Mouse (Mus musculus): ENCODE measurements around the gene Nfat5. TPM values are rescaled to one million over a fixed set of nuclear protein-coding genes. Genes with fewer than 3 reads are reported as not detected.

Gene Nfat5
- polyA plus RNA-seq, 1 experiment: 65.0 TPM

DNA sequence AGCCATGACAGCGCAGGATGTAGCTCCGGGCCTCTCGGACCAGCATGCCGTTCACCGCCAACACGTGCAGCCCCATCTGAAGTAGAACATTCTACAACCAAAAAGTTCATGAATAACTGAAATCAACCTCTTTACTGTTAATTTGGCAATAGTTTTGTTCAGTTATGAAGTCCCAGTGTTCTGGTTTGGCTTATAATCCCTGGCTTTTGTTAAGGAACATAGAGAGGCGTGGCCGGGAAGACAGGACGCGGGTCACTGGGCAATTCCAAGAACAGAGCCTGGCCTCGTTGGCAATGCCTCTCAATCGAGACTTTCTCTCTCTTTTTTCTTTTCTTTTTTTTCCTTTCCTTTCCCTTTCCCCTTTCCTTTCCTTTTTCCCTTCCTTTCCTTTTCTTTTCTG lies 123.7 kb downstream of the Nfat5 start:
- Histone ChIP-seq H3K9me3 (replicated peaks; ENCODE audit: control insufficient read depth, insufficient read depth, low read length, poor library complexity, severe bottlenecking) (no peaks in the 10 kb centered on the region), H3K4me3 (ENCODE audit: low read depth, low read length) (no peak overlapping the region), H3K9ac (ENCODE audit: low read depth, poor library complexity, severe bottlenecking) (no peak overlapping the region), H3K27me3 (ENCODE audit: control insufficient read depth, insufficient read depth, low read length, poor library complexity, severe bottlenecking) (no peaks in the 10 kb centered on the region), H3K4me1 (ENCODE audit: control insufficient read depth, insufficient read depth, low read length) (peaks cover 5% of the 10 kb centered on the region), H3K36me3 (ENCODE audit: control insufficient read depth, insufficient read depth, low read length, poor library complexity, severe bottlenecking) (peaks cover 93% of the 10 kb centered on the region), H3K27ac (ENCODE audit: insufficient read depth, low read length) (peak overlapping the region; percentile 20; the same call in 1 of the 2 replicates)
- TF ChIP-seq CTCF (IDR thresholded peaks at IDR 0.05; ENCODE audit: low read depth, low read length) (no peak), EP300 (IDR thresholded peaks at IDR 0.05; ENCODE audit: insufficient read depth, low read depth, low read length) (no peak), POLR2A (IDR thresholded peaks at IDR 0.05; ENCODE audit: insufficient read depth, low read length) (no peak)

DNA sequence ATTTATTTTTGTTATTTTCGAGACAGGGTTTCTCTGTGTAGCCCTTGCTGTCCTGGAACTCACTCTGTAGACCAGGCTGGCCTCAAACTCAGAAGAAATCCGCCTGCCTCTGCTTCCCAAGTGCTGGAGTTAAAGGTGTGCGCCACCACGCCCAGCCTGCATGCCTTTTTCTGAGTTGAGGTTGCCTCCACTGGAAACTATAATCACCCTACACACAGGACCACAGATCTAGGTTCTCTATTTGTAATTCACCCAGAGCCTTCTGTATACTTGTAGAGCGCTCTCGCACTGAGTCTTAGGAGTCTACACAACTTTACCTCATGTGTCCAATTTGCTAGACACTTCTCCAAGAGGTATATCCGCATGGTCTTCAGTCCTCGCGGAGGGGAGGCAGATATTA lies 130.9 kb downstream of the Nfat5 start:
- TF ChIP-seq POLR2A (IDR thresholded peaks at IDR 0.05; ENCODE audit: insufficient read depth, low read length) (no peak), EP300 (IDR thresholded peaks at IDR 0.05; ENCODE audit: insufficient read depth, low read depth, low read length) (no peak), CTCF (IDR thresholded peaks at IDR 0.05; ENCODE audit: low read depth, low read length) (no peak)
- peaks cover 2% of the 10 kb centered on the region for H3K4me1 ChIP-seq (ENCODE audit: control insufficient read depth, insufficient read depth, low read length)
- H3K27me3 ChIP-seq (ENCODE audit: control insufficient read depth, insufficient read depth, low read length, poor library complexity, severe bottlenecking): no peaks in the 10 kb centered on the region
- peak overlapping the region; percentile 83 for H3K9ac ChIP-seq (ENCODE audit: low read depth, poor library complexity, severe bottlenecking)
- H3K9me3 ChIP-seq (replicated peaks; ENCODE audit: control insufficient read depth, insufficient read depth, low read length, poor library complexity, severe bottlenecking): no peaks in the 10 kb centered on the region; the same call in 1 of the 2 replicates
- H3K4me3 ChIP-seq (ENCODE audit: low read depth, low read length): peak overlapping the region; percentile 77
- no peak overlapping the region for H3K27ac ChIP-seq (ENCODE audit: insufficient read depth, low read length)
- H3K36me3 ChIP-seq (ENCODE audit: control insufficient read depth, insufficient read depth, low read length, poor library complexity, severe bottlenecking): peaks cover 40% of the 10 kb centered on the region

DNA sequence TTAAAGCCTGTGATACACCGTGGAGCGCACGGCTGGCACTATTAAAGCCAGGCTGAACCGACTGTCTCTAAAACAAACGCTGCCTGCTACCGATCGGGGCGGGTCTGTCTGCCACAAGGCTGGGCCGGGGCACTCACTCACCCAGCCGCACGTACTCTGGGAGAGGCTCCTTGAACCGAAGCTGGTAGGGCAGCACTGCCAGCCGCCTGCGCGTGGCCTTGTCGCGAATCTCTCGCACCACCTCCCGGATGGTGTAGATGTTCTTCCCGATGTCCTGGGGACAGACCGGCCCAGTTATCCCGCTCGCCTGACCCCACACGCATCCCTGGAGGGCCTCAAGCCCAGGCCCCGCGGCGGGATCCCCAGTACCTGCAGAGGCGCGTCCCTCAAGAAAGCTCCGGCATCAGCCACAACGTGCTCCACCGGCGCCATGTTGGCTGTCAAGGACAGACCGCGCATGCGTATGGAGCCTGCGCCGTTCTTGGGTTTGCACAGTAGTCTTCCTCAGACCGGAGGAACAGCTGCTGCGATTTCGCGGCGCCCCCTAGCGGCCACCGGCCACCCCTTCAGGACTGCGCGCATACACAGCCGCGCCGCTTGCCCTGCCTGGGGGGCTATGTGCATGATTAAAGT lies 131.4 kb downstream of the Nfat5 start, which contains the start of gene Nob1:
Gene Nob1, minus strand, starts transcription at position 455 of the 633 bp plus-strand sequence.
- Histone ChIP-seq H3K9me3 (replicated peaks; ENCODE audit: control insufficient read depth, insufficient read depth, low read length, poor library complexity, severe bottlenecking) (no peaks in the 10 kb centered on the region; the same call in 1 of the 2 replicates), H3K9ac (ENCODE audit: low read depth, poor library complexity, severe bottlenecking) (peak within 1 kb of the TSS; percentile 83), H3K27ac (ENCODE audit: insufficient read depth, low read length) (no peak within 1 kb of the TSS), H3K36me3 (ENCODE audit: control insufficient read depth, insufficient read depth, low read length, poor library complexity, severe bottlenecking) (peaks cover 34% of the 10 kb centered on the region), H3K4me3 (ENCODE audit: low read depth, low read length) (peak within 1 kb of the TSS; percentile 77), H3K27me3 (ENCODE audit: control insufficient read depth, insufficient read depth, low read length, poor library complexity, severe bottlenecking) (no peaks in the 10 kb centered on the region), H3K4me1 (ENCODE audit: control insufficient read depth, insufficient read depth, low read length) (peaks cover 2% of the 10 kb centered on the region)
- peak; percentile 74 for TF ChIP-seq POLR2A (IDR thresholded peaks at IDR 0.05; ENCODE audit: insufficient read depth, low read length)
- TF ChIP-seq CTCF (IDR thresholded peaks at IDR 0.05; ENCODE audit: low read depth, low read length): peak; percentile 89
- TF ChIP-seq EP300 (IDR thresholded peaks at IDR 0.05; ENCODE audit: insufficient read depth, low read depth, low read length): peak; percentile 65; the same call in 1 of the 2 replicates

DNA sequence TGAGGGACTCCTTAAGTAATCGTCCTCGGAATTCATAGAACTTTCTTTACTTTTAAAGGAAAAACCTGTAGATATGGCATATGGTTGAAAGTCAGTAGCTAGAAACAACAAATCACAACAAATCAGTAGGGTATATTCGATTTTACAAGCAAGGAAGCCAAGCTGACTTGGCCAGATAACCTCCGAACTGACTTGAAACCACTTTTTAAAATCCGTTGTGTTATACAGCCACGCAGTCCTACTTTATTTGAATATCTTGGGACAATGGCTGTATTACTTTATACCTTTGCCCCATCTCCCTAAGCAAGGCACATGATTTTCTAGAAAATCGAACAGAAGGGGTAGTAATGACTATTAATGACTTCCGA lies 131.9 kb downstream of the Nfat5 start:
- Histone ChIP-seq H3K36me3 (ENCODE audit: control insufficient read depth, insufficient read depth, low read length, poor library complexity, severe bottlenecking) (peaks cover 29% of the 10 kb centered on the region), H3K9me3 (replicated peaks; ENCODE audit: control insufficient read depth, insufficient read depth, low read length, poor library complexity, severe bottlenecking) (no peaks in the 10 kb centered on the region; the same call in 1 of the 2 replicates), H3K4me3 (ENCODE audit: low read depth, low read length) (no peak overlapping the region), H3K9ac (ENCODE audit: low read depth, poor library complexity, severe bottlenecking) (peak overlapping the region; percentile 33), H3K27ac (ENCODE audit: insufficient read depth, low read length) (no peak overlapping the region), H3K4me1 (ENCODE audit: control insufficient read depth, insufficient read depth, low read length) (peaks cover 2% of the 10 kb centered on the region), H3K27me3 (ENCODE audit: control insufficient read depth, insufficient read depth, low read length, poor library complexity, severe bottlenecking) (no peaks in the 10 kb centered on the region)
- TF ChIP-seq POLR2A (IDR thresholded peaks at IDR 0.05; ENCODE audit: insufficient read depth, low read length): no peak
- no peak for TF ChIP-seq EP300 (IDR thresholded peaks at IDR 0.05; ENCODE audit: insufficient read depth, low read depth, low read length)
- TF ChIP-seq CTCF (IDR thresholded peaks at IDR 0.05; ENCODE audit: low read depth, low read length): no peak

Other genes starting within 250 kb of the Nfat5 start
- 3.3 and 5.7 TPM in 2 replicates for gene Pdf, start 244.9 kb upstream of the Nfat5 start, polyA plus RNA-seq (2011; ENCODE audit: insufficient read depth, insufficient read length, low read depth, missing spikeins)
- 20.0 and 21.4 TPM in 2 replicates for gene Cog8, start 236.8 kb upstream of the Nfat5 start, polyA plus RNA-seq (2011; ENCODE audit: insufficient read depth, insufficient read length, low read depth, missing spikeins)
- gene Nip7, start 236.6 kb upstream of the Nfat5 start, polyA plus RNA-seq (2011; ENCODE audit: insufficient read depth, insufficient read length, low read depth, missing spikeins): 130 and 156 TPM in 2 replicates
- gene Tmed6, start 227.8 kb upstream of the Nfat5 start, polyA plus RNA-seq (2011; ENCODE audit: insufficient read depth, insufficient read length, low read depth, missing spikeins): not detected in 2 replicates
- 40.8 and 48.6 TPM in 2 replicates for gene Terf2, start 196.9 kb upstream of the Nfat5 start, polyA plus RNA-seq (2011; ENCODE audit: insufficient read depth, insufficient read length, low read depth, missing spikeins)
- gene Cyb5b, start 142.8 kb upstream of the Nfat5 start, polyA plus RNA-seq (2011; ENCODE audit: insufficient read depth, insufficient read length, low read depth, missing spikeins): 102 and 105 TPM in 2 replicates
- gene Nqo1, start 109.7 kb downstream of the Nfat5 start, polyA plus RNA-seq (2011; ENCODE audit: insufficient read depth, insufficient read length, low read depth, missing spikeins): 20.2 and 20.5 TPM in 2 replicates
- 61.3 and 68.4 TPM in 2 replicates for gene Nob1, start 131.6 kb downstream of the Nfat5 start, polyA plus RNA-seq (2011; ENCODE audit: insufficient read depth, insufficient read length, low read depth, missing spikeins)
- gene Wwp2, start 142.9 kb downstream of the Nfat5 start, polyA plus RNA-seq (2011; ENCODE audit: insufficient read depth, insufficient read length, low read depth, missing spikeins): 46.0 and 48.7 TPM in 2 replicates

Measured in ES-Bruce4 (cell line).